Mouse (Mus musculus) midbrain, embryonic 14.5 days (tissue): Measurements from ENCODE around the gene Slc16a5. TPM values are rescaled to one million over a fixed set of nuclear protein-coding genes. Genes with fewer than 3 reads are reported as not detected.
A peak's percentile ranks its signal among the peaks of the same experiment; 100 is the strongest.
"Not testable (repeated sequence)": the region's sequence is repeated elsewhere in the genome, so short reads cannot be mapped to it uniquely, and the experiment has no call there.

Experiments
- ATAC-seq: fragments of 200-750 bp; cut with Nextera tagmentation; 2 replicates; pipeline ENCODE4 v1.8.0; 2017; ENCODE audit warnings: moderate number of reproducible peaks, moderate library complexity; ENCODE audit not compliant: low FRiP score, low TSS enrichment
- DNase-seq: peaks from one replicate; pipeline ENCODE4 v3.0.0-alpha.2; 2015
- H3K27ac ChIP-seq: fragments of 300-500 bp; sonication (generic); replicated peaks from 2 replicates; pipeline ENCODE4 v1.5.1; 2014; ENCODE audit warnings: mild to moderate bottlenecking, low read depth, low read length, moderate library complexity
- H3K27me3 ChIP-seq: fragments of 300-500 bp; sonication (generic); 2 replicates; pipeline ENCODE4 v1.6.1; 2014; ENCODE audit warnings: low read length, control low read depth, mixed read lengths; ENCODE audit not compliant: control insufficient read depth, insufficient read depth
- H3K36me3 ChIP-seq: fragments of 300-500 bp; sonication (generic); 2 replicates; pipeline ENCODE4 v1.6.1; 2014; ENCODE audit warnings: low read length, control low read depth; ENCODE audit not compliant: control insufficient read depth, insufficient read depth
- H3K4me1 ChIP-seq: fragments of 300-500 bp; sonication (generic); 2 replicates; pipeline ENCODE4 v1.6.1; 2014; ENCODE audit warnings: mild to moderate bottlenecking, antibody characterized with exemption, low read length, control low read depth; ENCODE audit not compliant: control insufficient read depth, insufficient read depth
- H3K4me2 ChIP-seq: fragments of 300-500 bp; sonication (generic); 2 replicates; pipeline ENCODE4 v1.6.1; 2014; ENCODE audit warnings: mild to moderate bottlenecking, low read length, moderate library complexity
- H3K4me3 ChIP-seq: fragments of 300-500 bp; sonication (generic); replicated peaks from 2 replicates; pipeline ENCODE4 v1.5.1; 2014; ENCODE audit warnings: low read depth, low read length
- H3K9ac ChIP-seq: fragments of 300-500 bp; sonication (generic); replicated peaks from 2 replicates; pipeline ENCODE4 v1.6.1; 2014; ENCODE audit warnings: mild to moderate bottlenecking, low read length, moderate library complexity
- H3K9me3 ChIP-seq: fragments of 300-500 bp; sonication (generic); 2 replicates; pipeline ENCODE4 v1.6.1; 2016; ENCODE audit warnings: low read length, control low read depth, mixed read lengths; ENCODE audit not compliant: control insufficient read depth
- WGBS: fragments of 180-500 bp; shearing (Covaris S2); extraction: QIAGEN DNeasy Blood & Tissue Kit; methylation state at CpG from one replicate; pipeline ENCODE4 v1.1.7; 2014; 5-methylcytosine and 5-hydroxymethylcytosine counted together
- polyA plus RNA-seq: library from polyadenylated mRNA; unstranded; fragments of >200 nt; fragmentation: Nextera tagmentation; extraction: Ambion mirVana; gene quantifications from 2 replicates; pipeline ENCODE4 v1.2.1, GENCODE M21; 2014

The Slc16a5 gene
- polyA plus RNA-seq, 1 experiment from 2014 or later: not detected

DNA sequence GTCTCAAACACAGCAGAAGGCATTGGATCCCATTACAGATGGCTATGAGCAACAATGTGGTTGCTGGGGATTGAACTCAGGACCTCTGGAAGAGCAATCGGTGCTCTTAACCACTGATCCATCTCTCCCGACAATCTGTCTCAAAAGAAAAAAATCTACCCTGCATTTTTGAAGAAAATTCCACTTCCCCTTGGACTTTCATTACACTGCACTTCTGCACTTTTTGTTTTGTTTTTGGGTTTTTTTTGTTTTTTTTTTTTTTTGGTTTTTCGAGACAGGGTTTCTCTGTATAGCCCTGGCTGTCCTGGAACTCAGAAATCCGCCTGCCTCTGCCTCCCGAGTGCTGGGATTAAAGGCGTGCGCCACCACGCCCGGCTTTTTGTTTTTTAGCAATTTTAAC lies 34.3 kb downstream of the Slc16a5 start:
- H3K27me3 ChIP-seq, H3K9ac ChIP-seq, H3K27ac ChIP-seq, H3K4me2 ChIP-seq, ATAC-seq, H3K9me3 ChIP-seq, H3K4me3 ChIP-seq, H3K4me1 ChIP-seq: not testable (repeated sequence)
- peak; percentile 5 for DNase-seq
- peaks cover 52% of the 10 kb centered on the region for H3K36me3 ChIP-seq
- WGBS: 95% methylated on average over 9 of the region's 9 CpGs

DNA sequence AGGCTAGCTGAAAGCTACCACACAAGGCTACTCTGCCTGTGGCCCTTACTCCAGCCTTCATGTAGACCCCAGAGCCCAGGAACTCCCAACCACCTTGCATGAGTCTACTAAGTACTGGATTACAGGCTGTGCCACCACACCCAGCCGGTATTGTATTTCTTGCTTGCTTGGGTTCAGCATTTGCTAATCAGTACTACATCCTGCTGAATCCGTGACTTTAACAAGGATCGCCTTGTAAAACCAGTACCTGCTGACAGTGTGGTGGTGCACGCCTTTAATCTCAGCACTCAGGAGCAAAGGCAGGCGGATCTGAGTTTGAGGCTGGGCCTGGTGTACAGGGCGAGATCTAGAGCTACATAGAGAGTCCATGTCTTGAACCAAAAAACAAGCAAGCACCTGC lies 40.4 kb downstream of the Slc16a5 start:
- Histone ChIP-seq H3K9ac (no peak overlapping the region), H3K4me3 (no peak overlapping the region), H3K27me3 (no peaks in the 10 kb centered on the region), H3K36me3 (peaks cover 72% of the 10 kb centered on the region), H3K4me2 (no peak overlapping the region), H3K9me3 (no peaks in the 10 kb centered on the region), H3K27ac (no peak overlapping the region), H3K4me1 (peaks cover 13% of the 10 kb centered on the region)
- ATAC-seq (no peak), DNase-seq (no peak)
- 97% methylated on average over 6 of the region's 6 CpGs for WGBS

DNA sequence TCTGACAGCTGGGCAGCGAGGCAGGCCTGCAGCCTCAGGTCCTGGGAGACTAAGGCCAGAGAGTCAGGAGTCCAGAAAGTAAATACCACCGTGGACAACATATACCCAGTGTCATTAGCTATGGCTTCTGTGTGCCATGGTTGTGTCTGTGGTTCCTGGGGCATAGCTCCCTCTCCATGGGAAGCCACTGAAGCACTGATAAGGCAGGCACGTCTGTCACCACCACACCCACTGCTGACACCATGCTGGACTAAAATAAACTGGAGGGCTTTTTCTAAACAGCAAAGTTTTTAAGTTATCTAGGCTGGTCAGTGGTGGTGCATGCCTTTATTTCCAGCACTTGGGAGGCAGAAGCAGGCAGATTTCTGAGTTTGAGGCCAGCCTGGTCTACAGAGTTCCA lies 44.3 kb downstream of the Slc16a5 start:
- Histone ChIP-seq H3K4me1 (peaks cover 47% of the 10 kb centered on the region), H3K27me3 (no peaks in the 10 kb centered on the region), H3K36me3 (peaks cover 36% of the 10 kb centered on the region), H3K4me2 (no peak overlapping the region), H3K27ac (no peak overlapping the region), H3K9me3 (no peaks in the 10 kb centered on the region), H3K4me3 (no peak overlapping the region), H3K9ac (no peak overlapping the region)
- WGBS: 68% methylated on average over 3 of the region's 3 CpGs
- ATAC-seq (no peak), DNase-seq (no peak)

DNA sequence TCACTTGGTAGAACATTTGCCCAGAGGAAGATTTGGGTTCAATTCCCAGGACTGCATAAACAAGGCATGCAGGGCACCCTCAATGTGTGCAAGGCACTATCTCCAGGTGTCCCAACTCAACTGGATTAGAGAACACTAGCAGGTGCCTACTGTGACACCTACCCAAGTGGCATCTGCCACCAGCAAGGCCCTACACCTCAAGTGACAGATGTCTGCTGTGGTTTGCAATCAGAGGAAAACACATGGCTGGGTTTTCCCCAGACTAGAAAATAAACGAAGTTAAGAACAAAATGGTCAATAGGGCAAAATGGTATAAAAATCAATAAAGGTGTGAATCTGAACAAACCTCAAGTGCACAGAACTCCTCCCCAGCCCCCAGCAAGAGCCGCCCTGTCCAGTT lies 45.8 kb downstream of the Slc16a5 start:
- Histone ChIP-seq H3K9me3 (no peaks in the 10 kb centered on the region), H3K4me1 (peaks cover 47% of the 10 kb centered on the region), H3K27ac (no peak overlapping the region), H3K27me3 (no peaks in the 10 kb centered on the region), H3K4me2 (no peak overlapping the region), H3K4me3 (no peak overlapping the region), H3K36me3 (peaks cover 22% of the 10 kb centered on the region), H3K9ac (no peak overlapping the region)
- no peak for DNase-seq
- 89% methylated on average over 2 of the region's 2 CpGs for WGBS
- no peak for ATAC-seq

DNA sequence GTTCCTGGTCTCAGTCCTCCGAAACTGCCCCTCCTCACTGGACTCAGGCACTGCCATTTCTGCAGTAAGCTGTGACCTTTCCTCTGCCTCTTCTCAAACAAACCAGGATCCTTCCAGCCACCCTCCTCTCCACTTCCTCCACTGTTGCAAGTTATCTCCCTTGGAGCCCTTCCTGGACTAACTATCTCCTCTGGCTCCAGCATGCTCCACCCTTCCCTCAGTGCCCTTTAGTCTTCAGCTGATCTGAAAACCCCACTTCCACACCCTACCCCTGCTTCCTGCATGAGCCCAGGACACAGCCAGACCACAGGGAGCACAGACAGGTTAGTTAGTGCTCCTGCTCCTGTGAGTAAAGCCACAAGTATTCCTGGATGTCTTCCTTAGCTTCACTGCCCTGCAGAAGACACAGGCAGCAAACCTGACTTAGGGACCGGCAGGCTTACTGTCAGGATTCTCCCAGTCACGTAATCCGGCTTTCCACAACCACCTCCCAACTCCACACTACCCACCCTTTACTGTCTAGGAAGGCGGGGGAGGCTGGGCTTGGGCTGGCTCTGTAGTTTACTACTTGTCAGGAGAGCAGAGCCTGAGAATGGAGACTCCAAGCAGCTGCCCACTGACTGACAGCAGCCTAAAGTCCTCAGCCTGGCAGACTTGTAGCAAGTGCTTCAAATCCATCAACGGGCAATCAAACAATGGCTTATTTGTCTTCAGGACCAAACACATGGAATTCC lies 47.7 kb downstream of the Slc16a5 start:
- DNase-seq (peak; percentile 44), ATAC-seq (no peak)
- no peaks in the 10 kb centered on the region for H3K27me3 ChIP-seq
- peak overlapping the region; percentile 79 for H3K4me2 ChIP-seq
- 33% methylated on average over 6 of the region's 6 CpGs for WGBS
- peak overlapping the region; percentile 37; the same call in 1 of the 2 replicates for H3K9ac ChIP-seq
- H3K4me3 ChIP-seq: peak overlapping the region; percentile 72
- H3K4me1 ChIP-seq: peaks cover 47% of the 10 kb centered on the region
- no peaks in the 10 kb centered on the region for H3K9me3 ChIP-seq
- 0 out of 2 replicates have a peak, but pooled peaks cover 10% of the 10 kb centered on the region for H3K36me3 ChIP-seq
- 0 out of 2 replicates have a peak overlapping the region, but pooled peaks have one; percentile 32 for H3K27ac ChIP-seq

DNA sequence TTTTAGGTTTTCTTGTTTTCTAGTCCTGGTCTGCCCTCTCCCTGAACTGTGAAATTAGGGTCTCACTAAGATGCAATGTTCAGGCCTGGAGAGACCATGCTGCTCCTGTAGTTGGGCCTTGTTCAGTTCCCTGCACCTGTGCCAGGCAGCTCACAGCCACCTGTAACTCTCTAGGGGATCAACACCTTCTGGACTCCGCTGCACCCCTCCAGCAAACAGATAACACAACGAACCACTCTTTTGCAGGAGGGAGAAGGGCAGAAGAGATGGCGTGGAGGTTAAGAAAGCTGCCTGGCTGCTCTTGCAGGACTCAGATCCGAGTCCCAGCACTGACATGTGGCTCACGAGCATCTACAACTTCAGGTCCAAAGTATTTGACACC lies 48.2 kb downstream of the Slc16a5 start:
- DNase-seq (no peak), ATAC-seq (no peak)
- 46% methylated on average over 5 of the region's 5 CpGs for WGBS
- H3K27ac ChIP-seq: no peak overlapping the region
- H3K4me1 ChIP-seq: peaks cover 47% of the 10 kb centered on the region
- H3K4me2 ChIP-seq: peak overlapping the region; percentile 79
- H3K9me3 ChIP-seq: no peaks in the 10 kb centered on the region
- H3K9ac ChIP-seq: peak overlapping the region; percentile 37
- peak overlapping the region; percentile 72 for H3K4me3 ChIP-seq
- 0 out of 2 replicates have a peak, but pooled peaks cover 7% of the 10 kb centered on the region for H3K36me3 ChIP-seq
- H3K27me3 ChIP-seq: no peaks in the 10 kb centered on the region

DNA sequence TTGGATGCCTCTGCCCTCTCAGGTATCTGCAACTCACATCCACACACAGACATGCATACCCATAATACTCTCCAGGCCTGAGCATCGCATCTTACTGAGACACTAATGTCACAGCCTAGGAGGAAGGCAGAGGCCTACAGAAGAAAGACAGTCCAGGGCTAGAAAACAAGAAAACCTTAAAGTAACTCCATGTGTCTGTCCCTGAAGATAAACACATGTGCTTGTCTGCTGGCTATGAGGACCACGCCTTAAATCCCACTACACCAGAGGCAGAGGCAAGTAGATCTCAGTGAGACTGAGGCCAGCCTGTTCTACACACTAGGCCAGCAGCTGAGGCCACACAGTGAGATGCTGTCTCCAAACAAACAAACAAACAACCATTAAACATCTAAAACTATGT lies 48.8 kb downstream of the Slc16a5 start:
- Histone ChIP-seq H3K9me3 (no peaks in the 10 kb centered on the region), H3K4me3 (peak overlapping the region; percentile 72), H3K4me2 (peak overlapping the region; percentile 79), H3K36me3 (0 out of 2 replicates have a peak, but pooled peaks cover 7% of the 10 kb centered on the region), H3K4me1 (peaks cover 46% of the 10 kb centered on the region), H3K27ac (no peak overlapping the region), H3K27me3 (no peaks in the 10 kb centered on the region), H3K9ac (peak overlapping the region; percentile 93)
- ATAC-seq: no peak
- WGBS: 52% methylated on average over 2 of the region's 2 CpGs
- DNase-seq: no peak

DNA sequence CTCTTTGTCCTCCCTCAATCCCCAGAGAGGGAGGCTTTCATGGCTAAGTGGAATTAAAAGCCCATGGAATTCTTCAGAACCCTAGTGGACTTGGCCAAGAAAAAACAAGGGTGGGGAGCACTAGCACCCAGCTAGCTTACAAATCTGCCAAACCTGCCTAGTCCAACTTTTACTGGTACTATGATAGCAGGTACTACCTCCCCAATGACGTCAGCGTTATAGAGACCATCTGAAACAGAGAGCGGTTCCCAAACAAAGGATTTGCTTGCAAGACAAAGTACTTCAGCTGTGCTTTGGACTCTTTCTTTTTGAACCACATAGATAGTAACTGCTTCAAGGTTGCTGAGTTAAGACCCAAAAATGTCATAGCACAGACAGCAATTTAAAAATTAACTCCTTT lies 49.7 kb downstream of the Slc16a5 start:
- Histone ChIP-seq H3K9me3 (no peaks in the 10 kb centered on the region), H3K4me3 (peak overlapping the region; percentile 72), H3K27me3 (no peaks in the 10 kb centered on the region), H3K36me3 (0 out of 2 replicates have a peak, but pooled peaks cover 3% of the 10 kb centered on the region), H3K9ac (peak overlapping the region; percentile 93), H3K4me1 (peaks cover 40% of the 10 kb centered on the region), H3K27ac (peak overlapping the region; percentile 78), H3K4me2 (peak overlapping the region; percentile 79)
- 10% methylated on average over 3 of the region's 3 CpGs for WGBS
- DNase-seq (peak; percentile 78), ATAC-seq (no peak)
